In genomic region chr11:117611068-117611467, GRCm38 (mm10) we compare ENCODE assay signal across 8 mouse cellular contexts. TPM values are rescaled to one million over a fixed set of nuclear protein-coding genes. Genes with fewer than 3 reads are reported as not detected.
DNase-seq lines count a peak whose midpoint lies in the region; ATAC-seq and TF ChIP-seq lines count a peak whose summit lies in the region.

No protein-coding gene starts in this region.

- peak overlapping the region; percentile 57 for H3K4me3 ChIP-seq in E14TG2a.4 (replicated peaks; ENCODE audit: low read length)

- no peak for TF ChIP-seq CTCF in E14TG2a.4 (conservative IDR thresholded peaks at IDR 0.05; ENCODE audit: low read length)

- intact Hi-C loops in heart, postnatal 10 days (cut with DNase I): loop anchor here (2.0 kb wide), 1 partner anchor 226 kb away; no protein-coding TSS in a partner anchor

- peak; percentile 90 for DNase-seq in WW6 (ENCODE audit: low read depth, low spot score)
- peak; percentile 59 to 65 for DNase-seq in heart, postnatal 10 days
- peak; percentile 74 for DNase-seq in kidney, postnatal 14 days
- DNase-seq in lung, postnatal 4 days: peak; percentile 65 to 78
- DNase-seq in spleen, postnatal 36 days (ENCODE audit: low spot score in 2 of 2): peak; percentile 82 to 85

- 0 out of 2 replicates have a peak, but pooled peaks have one; percentile 43 for ATAC-seq in erythroid progenitor cell, adult 5-6 weeks (replicated peaks; ENCODE audit: low FRiP score, poor library complexity, severe bottlenecking)
- ATAC-seq in cerebellum, adult (ENCODE audit: insufficient number of reproducible peaks, low FRiP score, low TSS enrichment): no peak

- H3K9me3 ChIP-seq in E14TG2a.4 (ENCODE audit: low read length): no peaks in the 10 kb centered on the region

- H3K36me3 ChIP-seq in E14TG2a.4 (ENCODE audit: insufficient read depth, low read length): 0 out of 2 replicates have a peak, but pooled peaks cover 5% of the 10 kb centered on the region

- H3K4me1 ChIP-seq in E14TG2a.4 (replicated peaks; ENCODE audit: low read depth, low read length): peaks cover 84% of the 10 kb centered on the region

- H3K27me3 ChIP-seq in E14TG2a.4 (ENCODE audit: insufficient read depth, low read length): peaks cover 5% of the 10 kb centered on the region; the same call in 1 of the 2 replicates

RNA-seq across cellular contexts. Expression of gene Tnrc6c, which starts 43.0 kb away (rescaled TPM):
- 10.8 and 13.4 TPM in 2 replicates for total RNA-seq in erythroid progenitor cell, adult 5-6 weeks (2015; ENCODE audit: low replicate concordance)
- 11.6 and 13.9 TPM in 2 replicates for total RNA-seq in erythroid progenitor cell, adult 5-6 weeks (2017; ENCODE audit: low replicate concordance)
- total RNA-seq in heart, postnatal 10 days (2021): 10 to 100 TPM; 32.2 to 33.9 TPM
